28 mouse cellular contexts compared by ENCODE assay signal in genomic region chr1:22596197-22596596, GRCm38 (mm10).
A peak's percentile ranks its signal among the peaks of the same experiment; 100 is the strongest.
DNase-seq lines count a peak whose midpoint lies in the region; ATAC-seq lines count a peak whose summit lies in the region.
"Had no signal": no experiment of that assay in that cellular context is flagged by ENCODE, and none has a peak within 500 bp of the region (broad histone marks: within the 10 kb centered on the region; RNA-seq: fewer than 3 reads in every experiment).

No protein-coding gene starts in this region.

- H3K36me3 ChIP-seq in midbrain, embryonic 11.5 days (ENCODE audit: control insufficient read depth, insufficient read depth, low read length) = no peaks in the 10 kb centered on the region
- no peaks in the 10 kb centered on the region for H3K36me3 ChIP-seq in midbrain, embryonic 14.5 days (ENCODE audit: control insufficient read depth, insufficient read depth, low read length)
- H3K36me3 ChIP-seq: midbrain, embryonic 10.5 days had no signal

- no peaks in the 10 kb centered on the region for H3K9me3 ChIP-seq in midbrain, embryonic 11.5 days (ENCODE audit: control insufficient read depth, low read length)
- no peaks in the 10 kb centered on the region for H3K9me3 ChIP-seq in midbrain, embryonic 14.5 days (ENCODE audit: control insufficient read depth, low read length)
- H3K9me3 ChIP-seq: midbrain, embryonic 10.5 days had no signal

- no peak overlapping the region for H3K4me2 ChIP-seq in midbrain, embryonic 11.5 days
- no peak overlapping the region for H3K4me2 ChIP-seq in midbrain, embryonic 14.5 days (ENCODE audit: low read length)
- H3K4me2 ChIP-seq: heart, embryonic 11.5 days had no signal

- no peaks in the 10 kb centered on the region for H3K4me1 ChIP-seq in midbrain, embryonic 11.5 days (ENCODE audit: control insufficient read depth, insufficient read depth, low read length)
- H3K4me1 ChIP-seq in midbrain, embryonic 14.5 days (ENCODE audit: control insufficient read depth, insufficient read depth, low read length) = no peaks in the 10 kb centered on the region

- no peak for ATAC-seq in midbrain, embryonic 11.5 days (ENCODE audit: low FRiP score)
- no peak for ATAC-seq in midbrain, embryonic 14.5 days (ENCODE audit: low FRiP score, low TSS enrichment)
- ATAC-seq: forebrain, embryonic 16.5 days; intestine, postnatal 0 days had no signal

- no peak overlapping the region for H3K27ac ChIP-seq in midbrain, embryonic 11.5 days (ENCODE audit: low read depth, low read length)
- H3K27ac ChIP-seq in midbrain, embryonic 14.5 days (replicated peaks; ENCODE audit: low read depth, low read length) = no peak overlapping the region
- H3K27ac ChIP-seq: liver, embryonic 14.5 days; midbrain, embryonic 10.5 days had no signal

- WGBS in midbrain, embryonic 11.5 days = 66% methylated on average over 12 of the region's 12 CpGs
- WGBS in midbrain, embryonic 14.5 days = 35% methylated on average over 12 of the region's 12 CpGs

- H3K27me3 ChIP-seq in midbrain, embryonic 11.5 days (ENCODE audit: control insufficient read depth, insufficient read depth, low read length) = no peaks in the 10 kb centered on the region
- no peaks in the 10 kb centered on the region for H3K27me3 ChIP-seq in midbrain, embryonic 14.5 days (ENCODE audit: control insufficient read depth, insufficient read depth, low read length)
- H3K27me3 ChIP-seq: CH12.LX had no signal

- no peak overlapping the region for H3K9ac ChIP-seq in midbrain, embryonic 11.5 days (ENCODE audit: low read length)
- no peak overlapping the region for H3K9ac ChIP-seq in midbrain, embryonic 14.5 days (replicated peaks; ENCODE audit: low read length)
- H3K9ac ChIP-seq: liver, embryonic 14.5 days had no signal

- no peak overlapping the region for H3K4me3 ChIP-seq in midbrain, embryonic 11.5 days (ENCODE audit: low read depth, low read length)
- H3K4me3 ChIP-seq in midbrain, embryonic 14.5 days (replicated peaks; ENCODE audit: low read depth, low read length) = no peak overlapping the region
- H3K4me3 ChIP-seq: erythroblast, embryonic 14.5 days; midbrain, embryonic 10.5 days had no signal

- DNase-seq in embryo, embryonic 10 days (ENCODE audit: low spot score) = peak; percentile 19
- no peak for DNase-seq in embryo, embryonic 9.5 days (ENCODE audit: extremely low spot score)
- DNase-seq in midbrain, embryonic 11.5 days (ENCODE audit: low spot score, missing footprints) = peak; percentile 85
- no peak for DNase-seq in midbrain, embryonic 14.5 days
- DNase-seq in embryo, embryonic 11 days = peak; percentile 17
- DNase-seq in retina, embryonic 14.5 days (ENCODE audit: low spot score) = peak; percentile 47
- DNase-seq in MN1 (ENCODE audit: low spot score) = no peak
- DNase-seq in gastrocnemius, postnatal 25 days = no peak
- DNase-seq: adrenal gland, postnatal 10 days; cerebellum, adult 8-10 months; cerebellum, postnatal 25 days; gastrocnemius, postnatal 10 days; heart, postnatal 36 days; kidney, adult 9 months; kidney, postnatal 10 days; layer of hippocampus, adult 9-11 months; liver; lung, adult 2 months; lung, postnatal 10 days; right cerebral cortex, postnatal 14 days; thymus, postnatal 25 days had no signal

Comparison
In these comparisons a context has a peak if more than half of its experiments do, and no peak if none do; other contexts are left out.
1. DNase-seq: peak in embryo, embryonic 10 days (single experiment), midbrain, embryonic 11.5 days (single experiment), embryo, embryonic 11 days (single experiment) and retina, embryonic 14.5 days (single experiment); none in embryo, embryonic 9.5 days (single experiment), midbrain, embryonic 14.5 days (single experiment), MN1 (single experiment) and gastrocnemius, postnatal 25 days (single experiment).